Mouse (Mus musculus) hindbrain, embryonic 11.5 days (tissue): ENCODE data around the gene Efcab11. TPM values are rescaled to one million over a fixed set of nuclear protein-coding genes. Genes with fewer than 3 reads are reported as not detected.
A peak's percentile ranks its signal among the peaks of the same experiment; 100 is the strongest.

Experiments
- ATAC-seq: fragments of 200-750 bp; cut with Nextera tagmentation; 2 replicates; pipeline ENCODE4 v1.8.0; 2017; ENCODE audit warnings: mild to moderate bottlenecking, moderate TSS enrichment, moderate library complexity; ENCODE audit not compliant: low FRiP score
- DNase-seq: peaks from one replicate; pipeline ENCODE4 v3.0.0-alpha.2; 2015; ENCODE audit warnings: low spot score
- H3K27ac ChIP-seq: fragments of 300-500 bp; sonication (generic); 2 replicates; pipeline ENCODE4 v1.5.1; 2014; ENCODE audit warnings: mild to moderate bottlenecking, low read depth, low read length
- H3K27me3 ChIP-seq: fragments of 300-500 bp; sonication (generic); 2 replicates; pipeline ENCODE4 v1.6.1; 2014; ENCODE audit warnings: mild to moderate bottlenecking, low read length, moderate library complexity, mixed read lengths; ENCODE audit not compliant: control insufficient read depth, insufficient read depth
- H3K36me3 ChIP-seq: fragments of 300-500 bp; sonication (generic); 2 replicates; pipeline ENCODE4 v1.6.1; 2014; ENCODE audit warnings: mild to moderate bottlenecking, low read length, moderate library complexity, mixed read lengths; ENCODE audit not compliant: control insufficient read depth, insufficient read depth
- H3K4me1 ChIP-seq: fragments of 300-500 bp; sonication (generic); replicated peaks from 2 replicates; pipeline ENCODE4 v1.6.1; 2014; ENCODE audit warnings: low read length, mixed read lengths; ENCODE audit not compliant: control insufficient read depth, insufficient read depth
- H3K4me2 ChIP-seq: fragments of 300-500 bp; sonication (generic); replicated peaks from 2 replicates; pipeline ENCODE4 v1.6.1; 2014; ENCODE audit warnings: mild to moderate bottlenecking, low read depth, low read length
- H3K4me3 ChIP-seq: fragments of 300-500 bp; sonication (generic); 2 replicates; pipeline ENCODE4 v1.5.1; 2014; ENCODE audit warnings: low read depth, low read length
- H3K9ac ChIP-seq: fragments of 300-500 bp; sonication (generic); 2 replicates; pipeline ENCODE4 v1.6.1; 2014; ENCODE audit warnings: low read depth, low read length
- H3K9me3 ChIP-seq: fragments of 300-500 bp; sonication (generic); 2 replicates; pipeline ENCODE4 v1.6.1; 2016; ENCODE audit warnings: low read length; ENCODE audit not compliant: control insufficient read depth
- WGBS: fragments of 180-500 bp; shearing (Covaris S2); extraction: QIAGEN DNeasy Blood & Tissue Kit; methylation state at CpG from one replicate; pipeline ENCODE4 v1.1.7; 2014; 5-methylcytosine and 5-hydroxymethylcytosine counted together
- polyA plus RNA-seq: library from polyadenylated mRNA; unstranded; fragments of >200 nt; fragmentation: Nextera tagmentation; extraction: Ambion mirVana; gene quantifications from 2 replicates; pipeline ENCODE4 v1.2.1, GENCODE M21; 2014

Gene Efcab11
- polyA plus RNA-seq, 1 experiment from 2014 or later: 25.6 TPM

DNA sequence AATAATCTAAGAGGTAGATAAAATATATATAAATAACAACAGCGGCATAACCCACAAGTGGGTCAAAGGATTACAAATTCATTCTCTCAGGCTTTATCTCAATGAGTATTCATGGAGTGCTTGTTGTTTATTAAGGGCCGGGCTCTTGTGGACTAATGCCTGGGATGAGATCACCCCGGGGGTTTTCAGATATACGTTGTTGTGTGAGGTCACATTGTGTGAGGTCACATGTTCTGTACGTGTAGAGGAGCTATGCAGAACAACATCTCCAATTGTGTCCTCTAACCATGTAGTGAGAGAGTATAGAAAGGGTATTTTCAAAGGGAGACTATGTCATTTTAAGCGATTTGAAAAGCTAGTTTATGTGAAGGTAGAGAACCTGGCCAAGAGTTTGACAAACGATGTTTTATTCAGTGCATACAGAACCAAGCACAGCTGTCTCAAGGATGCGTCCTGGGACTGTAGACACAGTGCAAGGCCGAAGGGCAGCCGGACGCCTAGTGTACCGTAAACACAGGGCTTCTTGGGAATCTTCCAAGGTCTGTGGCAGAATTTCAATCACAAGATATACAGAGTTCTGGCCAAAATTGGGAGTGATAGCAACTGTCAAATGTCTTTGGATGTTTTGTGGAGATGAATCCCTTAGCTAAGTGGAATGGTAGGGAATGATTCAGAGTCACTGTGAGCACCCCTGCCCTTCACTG, 212.9 kb downstream of the Efcab11 start:
- WGBS: 83% methylated on average over 12 of the region's 12 CpGs
- no peaks in the 10 kb centered on the region for H3K9me3 ChIP-seq
- H3K36me3 ChIP-seq: no peaks in the 10 kb centered on the region
- ATAC-seq (no peak), DNase-seq (no peak)
- H3K27ac ChIP-seq: no peak overlapping the region
- H3K4me1 ChIP-seq: no peaks in the 10 kb centered on the region
- H3K27me3 ChIP-seq: no peaks in the 10 kb centered on the region
- no peak overlapping the region for H3K4me2 ChIP-seq
- no peak overlapping the region for H3K9ac ChIP-seq
- H3K4me3 ChIP-seq: no peak overlapping the region

GRCm38 (mm10) chr12:99670762-99671152, 213.5 kb downstream of the Efcab11 start:
- no peaks in the 10 kb centered on the region for H3K27me3 ChIP-seq
- H3K36me3 ChIP-seq: no peaks in the 10 kb centered on the region
- no peak overlapping the region for H3K9ac ChIP-seq
- H3K9me3 ChIP-seq: no peaks in the 10 kb centered on the region
- H3K4me1 ChIP-seq: no peaks in the 10 kb centered on the region
- H3K27ac ChIP-seq: no peak overlapping the region
- no peak overlapping the region for H3K4me2 ChIP-seq
- H3K4me3 ChIP-seq: no peak overlapping the region
- DNase-seq (no peak), ATAC-seq (no peak)
- 80% methylated on average over 7 of the region's 7 CpGs for WGBS

- 79% methylated on average over 26 of the region's 26 CpGs for WGBS
- H3K4me1 ChIP-seq: no peaks in the 10 kb centered on the region
- no peaks in the 10 kb centered on the region for H3K27me3 ChIP-seq
- ATAC-seq (0 out of 2 replicates have a peak, but pooled peaks have one; percentile 43), DNase-seq (no peak)
- H3K9ac ChIP-seq: no peak overlapping the region
- H3K36me3 ChIP-seq: no peaks in the 10 kb centered on the region
- H3K27ac ChIP-seq: no peak overlapping the region
- H3K9me3 ChIP-seq: no peaks in the 10 kb centered on the region
- H3K4me3 ChIP-seq: no peak overlapping the region
- no peak overlapping the region for H3K4me2 ChIP-seq
Measured at GRCm38 (mm10) chr12:99669976-99670761, 214.1 kb downstream of the Efcab11 start.

DNA sequence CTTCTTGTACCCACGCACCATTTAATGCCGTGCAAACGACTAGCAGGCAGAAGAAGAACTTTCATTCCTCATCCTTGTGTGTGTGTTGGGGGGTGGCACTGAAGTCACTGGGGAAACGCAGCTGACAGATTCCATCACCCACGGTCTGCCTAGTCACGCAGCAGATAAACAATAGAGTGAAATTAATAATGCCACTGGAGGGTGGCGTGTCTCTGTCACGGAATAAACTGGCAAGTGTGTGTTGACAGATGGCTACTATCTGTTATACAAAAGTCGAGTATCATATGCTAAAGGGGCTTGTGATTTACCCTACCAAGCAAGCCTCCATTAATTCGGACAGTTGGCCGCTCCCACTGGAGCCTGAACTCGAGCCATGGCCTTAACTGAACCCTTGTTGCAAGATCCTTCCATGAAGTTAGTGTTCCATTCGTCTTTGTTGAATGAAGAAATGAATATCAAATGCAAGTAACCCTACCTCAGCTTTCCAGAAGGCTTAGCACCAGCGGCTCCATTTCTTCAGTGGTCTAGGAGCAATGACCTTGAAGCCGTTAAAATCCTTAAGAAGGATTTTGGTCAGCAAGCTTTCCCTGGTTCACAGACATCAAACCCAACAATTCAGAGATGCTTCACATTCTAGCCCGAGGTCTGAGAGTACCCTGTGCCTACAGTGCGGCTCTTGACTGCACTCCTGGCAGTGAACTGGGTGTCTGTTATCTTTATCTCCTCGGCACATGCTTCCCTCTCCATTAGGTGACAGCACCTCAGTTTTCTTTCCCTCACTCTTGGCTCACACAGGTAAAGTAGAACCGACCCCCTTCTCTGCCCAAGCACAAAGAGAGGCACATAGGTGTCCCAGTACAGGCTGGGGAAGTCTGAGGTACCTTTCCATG, 229.0 kb downstream of the Efcab11 start:
- 82% methylated on average over 19 of the region's 19 CpGs for WGBS
- Histone ChIP-seq H3K36me3 (no peaks in the 10 kb centered on the region), H3K27me3 (no peaks in the 10 kb centered on the region), H3K4me1 (no peaks in the 10 kb centered on the region), H3K4me2 (no peak overlapping the region), H3K9ac (no peak overlapping the region), H3K27ac (no peak overlapping the region), H3K9me3 (no peaks in the 10 kb centered on the region), H3K4me3 (no peak overlapping the region)
- DNase-seq (no peak), ATAC-seq (no peak)

DNA sequence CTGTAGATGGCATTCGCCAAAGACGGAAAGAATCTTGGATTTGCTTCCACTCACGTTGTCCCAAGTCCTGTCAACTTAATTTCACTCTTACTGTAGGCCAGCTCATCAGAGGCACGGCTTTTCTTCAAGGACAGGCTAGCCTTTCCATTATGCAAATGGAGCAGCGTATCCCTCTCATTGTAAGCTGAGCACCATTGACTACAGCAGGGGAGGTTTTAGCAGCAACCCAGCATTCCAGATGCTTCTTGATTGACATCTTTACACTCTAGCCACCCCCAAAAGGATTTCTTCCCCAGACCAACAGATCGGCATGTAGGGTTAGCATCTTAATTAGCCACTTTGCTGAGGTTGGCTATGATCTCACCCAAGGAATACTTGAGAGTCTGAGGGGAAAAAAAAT, 231.8 kb downstream of the Efcab11 start:
- 54% methylated on average over 6 of the region's 6 CpGs for WGBS
- no peaks in the 10 kb centered on the region for H3K4me1 ChIP-seq
- no peaks in the 10 kb centered on the region for H3K9me3 ChIP-seq
- no peak overlapping the region for H3K4me2 ChIP-seq
- ATAC-seq (no peak), DNase-seq (no peak)
- no peak overlapping the region for H3K27ac ChIP-seq
- H3K27me3 ChIP-seq: no peaks in the 10 kb centered on the region
- no peak overlapping the region for H3K9ac ChIP-seq
- H3K36me3 ChIP-seq: no peaks in the 10 kb centered on the region
- H3K4me3 ChIP-seq: no peak overlapping the region

- Histone ChIP-seq H3K36me3 (no peaks in the 10 kb centered on the region), H3K27ac (no peak overlapping the region), H3K4me3 (no peak overlapping the region), H3K4me2 (no peak overlapping the region), H3K9me3 (0 out of 2 replicates have a peak, but pooled peaks cover 2% of the 10 kb centered on the region), H3K4me1 (no peaks in the 10 kb centered on the region), H3K27me3 (no peaks in the 10 kb centered on the region), H3K9ac (no peak overlapping the region)
- DNase-seq: no peak
- WGBS: 45% methylated on average over 2 of the region's 2 CpGs
- no peak for ATAC-seq
Measured at GRCm38 (mm10) chr12:99649732-99650131, 234.5 kb downstream of the Efcab11 start.

DNA sequence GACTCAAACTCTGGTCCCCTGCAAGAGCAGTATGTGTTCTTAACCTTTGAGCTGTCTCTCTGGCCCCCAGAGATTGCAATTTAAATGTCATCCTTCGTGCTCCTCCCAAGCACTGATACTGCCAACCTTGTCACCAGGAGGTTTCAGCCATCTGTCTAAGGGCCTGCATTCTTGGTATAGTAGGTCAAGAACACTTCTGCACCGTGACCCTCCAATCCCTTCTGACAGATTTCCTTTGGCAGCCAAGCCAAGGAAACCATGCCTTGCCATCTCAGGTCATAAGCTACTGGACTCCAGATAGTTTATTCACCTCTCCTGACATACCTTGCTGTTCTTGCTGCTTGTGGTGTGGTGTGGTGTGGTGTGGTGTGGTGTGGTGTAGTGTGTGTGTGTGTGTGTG, 235.5 kb downstream of the Efcab11 start:
- Histone ChIP-seq H3K36me3 (no peaks in the 10 kb centered on the region), H3K4me1 (no peaks in the 10 kb centered on the region), H3K27me3 (no peaks in the 10 kb centered on the region), H3K4me3 (no peak overlapping the region), H3K4me2 (no peak overlapping the region), H3K27ac (no peak overlapping the region), H3K9me3 (peaks cover 7% of the 10 kb centered on the region), H3K9ac (no peak overlapping the region)
- DNase-seq (no peak), ATAC-seq (no peak)
- WGBS: 88% methylated on average over 2 of the region's 2 CpGs

DNA sequence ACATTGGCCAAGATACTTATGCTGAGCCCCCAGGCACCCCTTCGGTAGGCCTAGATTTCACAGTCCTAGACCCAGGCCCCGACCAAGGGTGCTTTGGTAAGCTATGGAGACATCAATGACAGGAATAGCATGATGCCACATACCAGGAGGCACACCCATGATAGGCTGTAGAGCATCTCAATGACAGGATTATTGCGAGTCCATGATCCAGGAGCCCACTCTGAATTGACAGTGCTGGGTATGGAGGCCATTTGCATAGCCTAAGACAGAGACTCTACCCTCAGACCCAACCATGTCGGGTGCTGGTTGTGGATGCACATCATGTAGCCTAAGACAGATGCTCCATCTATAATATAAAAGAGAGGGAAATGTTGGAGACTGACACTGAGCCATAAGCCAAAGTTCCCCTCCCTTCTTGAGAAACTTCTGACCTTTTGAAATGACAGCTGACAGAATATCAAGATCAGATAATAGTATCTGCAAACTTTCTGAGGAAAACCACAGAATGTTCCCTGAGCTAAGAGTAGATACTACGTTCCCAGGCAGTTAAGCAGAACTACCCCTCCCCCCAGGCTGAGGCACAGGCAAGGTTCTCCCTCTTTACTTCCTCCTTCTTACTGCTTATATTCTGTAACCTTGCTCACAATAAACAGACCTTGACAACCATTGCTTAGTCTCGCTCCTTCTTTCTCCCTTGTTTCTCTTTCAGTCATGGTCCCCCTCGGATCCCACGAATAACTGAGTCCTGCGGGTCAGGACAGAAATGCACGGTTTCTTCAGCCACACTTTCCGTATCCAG, 237.5 kb downstream of the Efcab11 start:
- Histone ChIP-seq H3K4me1 (no peaks in the 10 kb centered on the region), H3K27me3 (no peaks in the 10 kb centered on the region), H3K9ac (no peak overlapping the region), H3K9me3 (peaks cover 10% of the 10 kb centered on the region), H3K4me2 (no peak overlapping the region), H3K36me3 (no peaks in the 10 kb centered on the region), H3K27ac (no peak overlapping the region), H3K4me3 (no peak overlapping the region)
- ATAC-seq: no peak
- 90% methylated on average over 11 of the region's 11 CpGs for WGBS
- no peak for DNase-seq
